Mouse (Mus musculus): ENCODE measurements around the gene Cdyl. TPM values are rescaled to one million over a fixed set of nuclear protein-coding genes. Genes with fewer than 3 reads are reported as not detected.

Cdyl gene
- polyA plus RNA-seq, 1 experiment from 2014 or later: 15.7 TPM

GRCm38 (mm10) chr13:35843383-35843782, 183.8 kb downstream of the Cdyl start:
- no peaks in the 10 kb centered on the region for H3K27me3 ChIP-seq (ENCODE audit: insufficient read depth, poor library complexity, severe bottlenecking)
- peaks cover 61% of the 10 kb centered on the region for H3K4me1 ChIP-seq
- H3K36me3 ChIP-seq: peaks cover 3% of the 10 kb centered on the region; the same call in 1 of the 2 replicates
- H3K27ac ChIP-seq: peak overlapping the region; percentile 23; the same call in 1 of the 2 replicates
- WGBS: 53% methylated on average over 7 of the region's 7 CpGs
- no peak overlapping the region for H3K4me3 ChIP-seq
- no peaks in the 10 kb centered on the region for H3K9me3 ChIP-seq
- DNase-seq (ENCODE audit: low spot score): no peak

DNA sequence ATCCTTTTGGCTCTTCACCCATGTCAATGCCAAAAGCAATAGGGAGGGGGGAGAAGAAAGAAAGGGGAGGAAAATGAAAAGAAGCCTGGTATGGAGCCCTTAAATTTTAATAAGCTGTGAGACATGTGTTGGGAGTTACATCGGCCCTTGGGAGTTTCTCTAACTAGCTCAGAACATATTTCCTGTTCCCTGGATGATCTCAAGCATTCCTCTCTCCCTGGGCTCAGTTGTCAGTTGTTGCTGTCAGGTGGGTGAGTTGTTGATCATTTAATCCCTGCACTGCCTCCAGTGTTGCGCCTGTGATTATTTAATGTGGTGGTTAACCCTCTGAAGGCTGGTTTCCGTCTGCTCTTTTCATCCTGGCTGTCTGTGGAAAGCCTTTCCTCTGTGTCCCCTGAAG, 185.7 kb downstream of the Cdyl start:
- H3K9me3 ChIP-seq: no peaks in the 10 kb centered on the region
- DNase-seq (ENCODE audit: low spot score): peak; percentile 80
- peaks cover 54% of the 10 kb centered on the region for H3K4me1 ChIP-seq
- WGBS: 45% methylated on average over 3 of the region's 3 CpGs
- H3K4me3 ChIP-seq: no peak overlapping the region
- no peaks in the 10 kb centered on the region for H3K27me3 ChIP-seq (ENCODE audit: insufficient read depth, poor library complexity, severe bottlenecking)
- no peak overlapping the region for H3K27ac ChIP-seq
- H3K36me3 ChIP-seq: peaks cover 3% of the 10 kb centered on the region; the same call in 1 of the 2 replicates

DNA sequence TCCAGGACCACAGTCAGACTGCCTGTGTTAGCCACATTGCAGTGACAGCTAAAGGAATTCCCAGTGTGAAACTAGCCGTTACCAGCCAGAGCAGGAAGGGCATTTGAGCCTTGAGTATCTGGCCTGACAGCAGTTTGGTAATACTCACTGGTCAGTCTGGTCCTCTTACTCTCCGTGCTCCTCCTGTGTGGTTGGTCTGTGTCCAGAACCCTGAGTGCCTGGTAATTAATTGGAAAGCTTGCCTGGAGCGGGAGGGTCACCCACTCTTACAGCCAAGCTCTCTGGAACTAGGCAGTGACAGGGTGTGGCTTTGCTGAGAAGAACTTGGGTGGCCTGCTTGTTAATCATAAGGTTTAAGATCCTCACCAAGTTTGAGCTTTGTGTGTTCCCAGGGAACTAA, 189.1 kb downstream of the Cdyl start:
- WGBS: 72% methylated on average over 3 of the region's 3 CpGs
- Histone ChIP-seq H3K27me3 (ENCODE audit: insufficient read depth, poor library complexity, severe bottlenecking) (no peaks in the 10 kb centered on the region), H3K4me3 (no peak overlapping the region), H3K27ac (no peak overlapping the region), H3K4me1 (peaks cover 38% of the 10 kb centered on the region), H3K9me3 (no peaks in the 10 kb centered on the region), H3K36me3 (no peaks in the 10 kb centered on the region)
- no peak for DNase-seq (ENCODE audit: low spot score)

GRCm38 (mm10) chr13:35851581-35851980, 191.9 kb downstream of the Cdyl start:
- no peaks in the 10 kb centered on the region for H3K27me3 ChIP-seq (ENCODE audit: insufficient read depth, poor library complexity, severe bottlenecking)
- no peak for DNase-seq (ENCODE audit: low spot score)
- WGBS: 94% methylated on average over 6 of the region's 6 CpGs
- H3K27ac ChIP-seq: no peak overlapping the region
- no peaks in the 10 kb centered on the region for H3K9me3 ChIP-seq
- H3K4me3 ChIP-seq: no peak overlapping the region
- peaks cover 12% of the 10 kb centered on the region; the same call in 1 of the 2 replicates for H3K4me1 ChIP-seq
- H3K36me3 ChIP-seq: peaks cover 3% of the 10 kb centered on the region

GRCm38 (mm10) chr13:35852851-35853575, 193.4 kb downstream of the Cdyl start:
- H3K4me3 ChIP-seq: no peak overlapping the region

DNA sequence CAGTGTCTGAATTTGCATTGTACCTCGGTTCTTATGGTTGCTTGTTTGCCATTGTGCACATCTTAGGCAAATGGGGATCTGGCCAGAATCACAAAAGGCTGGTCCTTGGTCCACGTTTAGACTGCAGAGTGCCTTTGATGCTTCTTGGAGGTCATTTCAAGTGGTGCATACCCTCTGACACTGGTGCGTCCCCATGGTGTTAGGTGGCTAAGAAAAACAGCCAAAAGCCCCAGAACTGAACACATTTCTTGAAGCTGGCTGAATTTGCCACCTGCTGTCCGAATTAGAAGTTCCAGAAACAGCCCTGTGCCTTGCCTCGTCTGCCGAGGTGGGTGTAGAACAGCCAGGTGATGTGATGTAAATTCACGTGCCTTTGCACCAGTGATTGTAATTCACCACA, 197.9 kb downstream of the Cdyl start:
- Histone ChIP-seq H3K36me3 (peaks cover 28% of the 10 kb centered on the region), H3K27ac (no peak overlapping the region), H3K4me3 (no peak overlapping the region), H3K4me1 (peaks cover 13% of the 10 kb centered on the region; the same call in 1 of the 2 replicates), H3K9me3 (no peaks in the 10 kb centered on the region), H3K27me3 (ENCODE audit: insufficient read depth, poor library complexity, severe bottlenecking) (no peaks in the 10 kb centered on the region)
- WGBS: 84% methylated on average over 7 of the region's 7 CpGs
- no peak for DNase-seq (ENCODE audit: low spot score)

More at GRCm38 (mm10) chr13:35852851-35853575, 193.4 kb downstream of the Cdyl start:
- Histone ChIP-seq H3K36me3 (peaks cover 14% of the 10 kb centered on the region), H3K9me3 (no peaks in the 10 kb centered on the region), H3K27ac (peak overlapping the region; percentile 44; the same call in 1 of the 2 replicates), H3K27me3 (ENCODE audit: insufficient read depth, poor library complexity, severe bottlenecking) (no peaks in the 10 kb centered on the region), H3K4me1 (peaks cover 12% of the 10 kb centered on the region; the same call in 1 of the 2 replicates)
- 86% methylated on average over 2 of the region's 2 CpGs for WGBS
- DNase-seq (ENCODE audit: low spot score): no peak

GRCm38 (mm10) chr13:35860916-35861315, 201.3 kb downstream of the Cdyl start:
- H3K27me3 ChIP-seq (ENCODE audit: insufficient read depth, poor library complexity, severe bottlenecking): no peaks in the 10 kb centered on the region
- DNase-seq (ENCODE audit: low spot score): no peak
- no peak overlapping the region for H3K4me3 ChIP-seq
- H3K36me3 ChIP-seq: peaks cover 58% of the 10 kb centered on the region
- H3K4me1 ChIP-seq: peaks cover 13% of the 10 kb centered on the region; the same call in 1 of the 2 replicates
- H3K27ac ChIP-seq: peak overlapping the region; percentile 70; the same call in 1 of the 2 replicates
- 56% methylated on average over 8 of the region's 8 CpGs for WGBS
- no peaks in the 10 kb centered on the region for H3K9me3 ChIP-seq

DNA sequence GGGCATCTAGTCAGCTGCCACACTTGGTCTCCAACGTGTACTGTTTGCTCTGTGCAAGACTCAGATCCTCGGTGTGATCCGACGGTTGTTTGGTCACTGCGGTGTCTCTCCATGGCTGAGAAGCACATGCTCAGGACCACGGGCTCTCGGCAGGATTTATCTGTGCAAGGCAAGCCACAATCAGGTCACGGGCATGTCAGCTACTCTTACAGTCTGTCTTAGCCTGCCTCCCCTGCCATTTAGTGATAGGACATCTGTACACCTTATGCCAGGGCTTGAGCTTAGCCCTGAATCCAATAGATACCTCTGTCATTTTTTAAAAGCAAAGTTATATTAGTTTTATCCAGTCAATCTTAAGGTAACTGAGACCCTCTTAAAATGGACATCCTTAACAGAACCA, 211.0 kb downstream of the Cdyl start:
- H3K27ac ChIP-seq: no peak overlapping the region; the same call in 1 of the 2 replicates
- H3K4me3 ChIP-seq: no peak overlapping the region
- no peaks in the 10 kb centered on the region for H3K9me3 ChIP-seq
- peaks cover 18% of the 10 kb centered on the region; the same call in 1 of the 2 replicates for H3K4me1 ChIP-seq
- WGBS: 83% methylated on average over 8 of the region's 8 CpGs
- DNase-seq (ENCODE audit: low spot score): no peak
- no peaks in the 10 kb centered on the region for H3K27me3 ChIP-seq (ENCODE audit: insufficient read depth, poor library complexity, severe bottlenecking)
- peaks cover 38% of the 10 kb centered on the region for H3K36me3 ChIP-seq

GRCm38 (mm10) chr13:35871107-35871506, 211.5 kb downstream of the Cdyl start:
- peaks cover 35% of the 10 kb centered on the region for H3K36me3 ChIP-seq
- WGBS: 84% methylated on average over 3 of the region's 3 CpGs

GRCm38 (mm10) chr13:35875396-35875795, 215.8 kb downstream of the Cdyl start:
- WGBS: 89% methylated on average over 5 of the region's 5 CpGs

More at GRCm38 (mm10) chr13:35871107-35871506, 211.5 kb downstream of the Cdyl start:
- Histone ChIP-seq H3K27ac (no peak overlapping the region), H3K27me3 (ENCODE audit: insufficient read depth, poor library complexity, severe bottlenecking) (no peaks in the 10 kb centered on the region), H3K4me3 (no peak overlapping the region), H3K9me3 (no peaks in the 10 kb centered on the region), H3K4me1 (peaks cover 18% of the 10 kb centered on the region; the same call in 1 of the 2 replicates)
- DNase-seq (ENCODE audit: low spot score): no peak

GRCm38 (mm10) chr13:35878282-35878681, 218.6 kb downstream of the Cdyl start:
- H3K27me3 ChIP-seq (ENCODE audit: insufficient read depth, poor library complexity, severe bottlenecking): no peaks in the 10 kb centered on the region
- no peak for DNase-seq (ENCODE audit: low spot score)
- no peak overlapping the region for H3K4me3 ChIP-seq
- H3K27ac ChIP-seq: no peak overlapping the region
- peaks cover 5% of the 10 kb centered on the region for H3K36me3 ChIP-seq
- no peaks in the 10 kb centered on the region for H3K9me3 ChIP-seq
- H3K4me1 ChIP-seq: peaks cover 4% of the 10 kb centered on the region; the same call in 1 of the 2 replicates
- 65% methylated on average over 1 of the region's 1 CpGs for WGBS

More at GRCm38 (mm10) chr13:35875396-35875795, 215.8 kb downstream of the Cdyl start:
- Histone ChIP-seq H3K4me3 (no peak overlapping the region), H3K27me3 (ENCODE audit: insufficient read depth, poor library complexity, severe bottlenecking) (no peaks in the 10 kb centered on the region), H3K4me1 (peaks cover 6% of the 10 kb centered on the region; the same call in 1 of the 2 replicates), H3K9me3 (no peaks in the 10 kb centered on the region), H3K36me3 (peaks cover 22% of the 10 kb centered on the region), H3K27ac (no peak overlapping the region)
- no peak for DNase-seq (ENCODE audit: low spot score)

- WGBS: 55% methylated on average over 5 of the region's 5 CpGs
- Histone ChIP-seq H3K4me1 (peaks cover 4% of the 10 kb centered on the region; the same call in 1 of the 2 replicates), H3K27me3 (ENCODE audit: insufficient read depth, poor library complexity, severe bottlenecking) (no peaks in the 10 kb centered on the region), H3K27ac (no peak overlapping the region), H3K4me3 (no peak overlapping the region), H3K36me3 (peaks cover 4% of the 10 kb centered on the region), H3K9me3 (no peaks in the 10 kb centered on the region)
- no peak for DNase-seq (ENCODE audit: low spot score)
Measured at GRCm38 (mm10) chr13:35879068-35879467, 219.4 kb downstream of the Cdyl start.

DNA sequence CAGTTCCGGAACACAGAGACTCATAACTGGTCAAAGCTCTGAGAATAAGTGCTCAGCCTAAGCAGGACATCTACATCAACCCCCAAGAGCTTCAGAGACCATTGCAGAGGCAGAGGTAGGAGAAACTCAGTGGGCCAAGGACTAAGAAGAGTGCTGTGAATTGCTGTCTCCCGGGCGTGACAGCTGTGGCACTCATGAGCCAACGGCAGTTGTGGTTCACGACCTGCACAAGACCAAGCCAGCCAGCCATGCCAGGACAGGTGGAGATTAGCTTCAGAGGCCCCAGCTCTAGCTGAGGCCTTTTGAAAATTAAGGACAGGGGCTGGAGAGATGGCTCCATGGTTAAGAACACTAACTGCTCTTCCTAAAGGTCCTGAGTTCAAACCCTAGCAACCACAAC, 219.9 kb downstream of the Cdyl start:
- WGBS: 80% methylated on average over 5 of the region's 5 CpGs

More for the DNA sequence above, 219.9 kb downstream of the Cdyl start:
- H3K36me3 ChIP-seq: no peaks in the 10 kb centered on the region
- no peak overlapping the region for H3K27ac ChIP-seq
- no peaks in the 10 kb centered on the region for H3K9me3 ChIP-seq
- H3K4me1 ChIP-seq: peaks cover 4% of the 10 kb centered on the region; the same call in 1 of the 2 replicates
- DNase-seq (ENCODE audit: low spot score): no peak
- no peaks in the 10 kb centered on the region for H3K27me3 ChIP-seq (ENCODE audit: insufficient read depth, poor library complexity, severe bottlenecking)
- no peak overlapping the region for H3K4me3 ChIP-seq
